Mouse (Mus musculus) NIH3T3 (cell line): ENCODE data around the gene Mrm3.

Experiments
- DNase-seq: peaks from one replicate; pipeline ENCODE4 v3.0.0-alpha.2; 2012; ENCODE audit warnings: low read depth

Mrm3 gene

DNA sequence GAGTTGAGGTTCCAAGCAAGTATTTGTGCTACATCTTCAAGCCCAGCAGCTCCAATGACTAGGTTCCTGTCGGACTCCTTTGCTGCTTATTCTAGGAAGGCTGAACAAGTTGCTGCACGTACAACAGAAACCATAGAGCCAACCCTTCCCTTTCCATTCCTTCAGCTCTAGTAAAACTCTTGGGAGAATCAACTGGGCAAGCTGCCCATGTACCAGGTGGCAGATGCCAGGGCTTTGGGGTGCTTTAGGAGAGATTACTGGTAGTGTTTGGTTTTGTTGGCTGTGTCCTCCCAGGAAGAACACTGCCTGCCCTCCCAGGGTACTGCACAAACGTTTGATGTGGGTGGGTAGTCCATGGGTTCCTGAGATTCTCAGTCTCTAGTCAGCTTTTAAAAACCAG is 8.5 kb downstream of the Mrm3 start:
- no peak for DNase-seq

DNA sequence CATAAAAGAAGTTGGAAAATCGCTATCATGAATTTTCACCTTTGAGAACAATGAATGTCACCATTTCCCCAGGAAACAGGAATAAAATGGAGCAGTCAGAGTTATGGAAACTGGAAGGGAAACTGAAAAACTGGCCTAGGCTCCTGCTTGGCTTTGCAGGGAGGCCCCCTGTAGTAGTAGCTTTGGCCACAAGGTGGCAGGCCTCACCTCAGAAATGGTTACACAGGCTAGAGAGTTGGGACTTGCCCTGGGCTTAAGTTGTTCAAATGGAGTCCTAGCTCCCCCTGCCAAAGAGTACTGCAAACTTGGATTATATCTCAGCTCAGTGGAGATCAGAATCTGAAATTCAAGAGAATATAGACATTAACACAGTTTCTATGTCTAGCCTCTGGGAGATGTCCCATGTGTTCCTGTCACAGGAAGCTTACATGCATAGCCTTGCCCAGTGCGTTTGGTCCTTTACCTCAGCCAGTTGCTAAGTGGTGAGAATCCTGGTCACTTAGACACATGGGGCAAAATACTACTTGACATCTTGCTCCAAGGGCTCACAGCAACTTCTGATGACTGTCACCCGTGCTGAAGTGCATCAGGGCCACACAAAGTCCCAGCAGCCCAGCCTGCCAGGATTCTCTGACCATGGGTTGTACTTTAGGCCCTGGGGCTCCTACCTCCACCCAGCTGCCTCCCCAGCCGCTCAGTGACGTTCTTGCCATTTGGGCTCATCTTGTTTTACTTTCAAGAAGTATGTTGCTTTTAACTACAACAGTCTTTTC is 9.8 kb downstream of the Mrm3 start:
- peak; percentile 91 for DNase-seq

DNA sequence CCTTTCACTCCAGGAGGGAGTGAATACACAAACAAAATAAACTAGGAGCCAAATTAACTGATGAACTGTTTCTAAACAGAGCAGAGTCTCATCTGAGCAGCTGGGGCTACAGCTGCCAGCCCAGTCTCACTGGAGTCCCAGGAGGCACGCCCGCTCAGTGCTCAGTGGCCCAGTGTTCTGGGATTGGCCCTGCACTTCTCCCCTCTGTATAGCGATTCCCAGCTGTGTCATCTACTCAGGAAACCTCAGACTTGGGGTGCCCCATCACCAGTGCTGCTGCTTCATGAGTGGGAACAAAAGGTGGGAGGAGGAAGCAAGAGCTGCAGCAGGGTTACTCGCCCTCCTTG is 10.4 kb downstream of the Mrm3 start:
- no peak for DNase-seq

DNA sequence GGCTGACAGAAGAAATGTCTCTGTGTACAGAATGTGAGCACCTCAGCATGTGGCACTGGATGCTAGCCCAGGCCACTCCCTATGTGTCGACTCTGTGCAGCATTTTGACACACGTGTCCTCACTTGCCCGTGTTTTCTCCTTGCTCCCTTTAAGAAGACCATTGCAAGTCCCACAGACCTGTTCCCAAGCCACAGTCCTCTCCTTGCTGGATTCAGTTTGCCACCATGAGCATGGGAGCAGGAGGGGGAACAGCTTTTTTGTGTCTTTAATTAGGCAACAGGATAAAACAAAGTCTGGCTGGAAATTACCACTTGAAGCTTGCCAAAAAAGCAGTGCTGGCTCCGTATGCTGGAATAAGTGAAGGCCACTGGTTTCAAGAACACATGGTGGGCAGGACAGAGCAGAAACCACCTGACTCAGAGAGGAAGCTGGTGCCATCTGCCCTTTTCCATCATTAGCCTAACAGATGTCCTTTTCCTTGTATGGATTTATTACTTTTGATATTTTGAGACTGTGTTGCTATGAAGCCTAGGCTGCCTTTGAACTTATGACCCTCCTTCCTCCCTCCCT is 12.0 kb downstream of the Mrm3 start:
- DNase-seq = no peak

DNA sequence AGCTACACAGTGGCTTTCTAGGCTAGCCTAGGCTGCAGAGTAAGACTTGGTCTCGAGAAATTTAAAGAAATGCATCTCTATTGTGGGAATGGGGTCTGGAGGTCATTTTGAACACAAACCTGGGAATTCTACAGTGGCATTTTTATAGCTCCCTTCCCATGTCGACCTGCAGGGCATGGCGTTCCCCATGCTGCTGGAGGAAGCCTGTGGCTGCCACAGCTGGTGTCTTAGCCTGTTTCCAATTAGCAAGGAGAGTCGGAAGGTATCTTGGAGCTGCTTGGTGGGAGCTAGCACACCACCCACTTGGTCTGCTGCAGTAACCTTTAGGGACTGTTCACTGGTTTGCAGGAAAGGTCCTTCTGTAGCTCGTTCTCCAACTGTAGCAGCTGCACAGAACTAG is 12.6 kb downstream of the Mrm3 start:
- no peak for DNase-seq

DNA sequence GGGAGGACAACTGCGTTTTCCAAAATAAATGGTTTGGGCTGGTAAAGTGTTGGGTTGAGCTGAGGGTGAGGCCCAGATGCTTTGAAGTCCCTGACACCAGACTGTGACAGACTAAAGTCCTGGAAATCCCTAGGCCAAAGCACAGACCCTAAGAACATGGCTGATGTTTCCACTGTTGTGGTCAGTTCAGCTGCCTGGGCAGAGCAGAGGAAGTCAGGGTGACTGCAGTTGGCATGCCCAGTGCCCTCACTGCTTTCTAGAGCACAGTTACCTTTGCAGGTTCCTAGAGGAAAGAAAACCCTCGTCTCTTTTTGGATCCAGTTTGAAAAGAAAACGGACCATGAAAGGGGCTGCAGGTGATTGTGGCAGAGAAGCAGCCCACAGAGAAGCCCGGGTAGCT is 13.9 kb downstream of the Mrm3 start:
- no peak for DNase-seq

DNA sequence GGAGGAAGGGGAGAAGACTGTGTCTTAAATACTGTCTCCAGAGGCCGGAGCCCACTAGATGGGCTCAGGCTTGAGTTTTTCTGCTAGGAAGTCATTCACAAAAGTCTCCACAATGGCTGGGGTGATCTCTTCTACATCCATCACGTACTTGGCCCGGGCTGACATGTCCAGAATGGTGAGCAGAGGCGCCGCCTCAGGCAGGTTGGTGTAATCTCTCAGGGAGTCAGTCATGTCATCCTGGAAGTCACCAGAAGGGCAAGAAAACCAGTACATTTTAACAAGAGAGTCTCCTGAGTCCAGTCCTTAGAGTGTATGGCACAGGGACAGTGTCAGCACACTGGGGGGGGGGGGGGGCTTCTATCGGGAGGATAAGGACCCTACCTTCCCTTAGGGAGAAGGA is 15.0 kb downstream of the Mrm3 start:
- DNase-seq = no peak

DNA sequence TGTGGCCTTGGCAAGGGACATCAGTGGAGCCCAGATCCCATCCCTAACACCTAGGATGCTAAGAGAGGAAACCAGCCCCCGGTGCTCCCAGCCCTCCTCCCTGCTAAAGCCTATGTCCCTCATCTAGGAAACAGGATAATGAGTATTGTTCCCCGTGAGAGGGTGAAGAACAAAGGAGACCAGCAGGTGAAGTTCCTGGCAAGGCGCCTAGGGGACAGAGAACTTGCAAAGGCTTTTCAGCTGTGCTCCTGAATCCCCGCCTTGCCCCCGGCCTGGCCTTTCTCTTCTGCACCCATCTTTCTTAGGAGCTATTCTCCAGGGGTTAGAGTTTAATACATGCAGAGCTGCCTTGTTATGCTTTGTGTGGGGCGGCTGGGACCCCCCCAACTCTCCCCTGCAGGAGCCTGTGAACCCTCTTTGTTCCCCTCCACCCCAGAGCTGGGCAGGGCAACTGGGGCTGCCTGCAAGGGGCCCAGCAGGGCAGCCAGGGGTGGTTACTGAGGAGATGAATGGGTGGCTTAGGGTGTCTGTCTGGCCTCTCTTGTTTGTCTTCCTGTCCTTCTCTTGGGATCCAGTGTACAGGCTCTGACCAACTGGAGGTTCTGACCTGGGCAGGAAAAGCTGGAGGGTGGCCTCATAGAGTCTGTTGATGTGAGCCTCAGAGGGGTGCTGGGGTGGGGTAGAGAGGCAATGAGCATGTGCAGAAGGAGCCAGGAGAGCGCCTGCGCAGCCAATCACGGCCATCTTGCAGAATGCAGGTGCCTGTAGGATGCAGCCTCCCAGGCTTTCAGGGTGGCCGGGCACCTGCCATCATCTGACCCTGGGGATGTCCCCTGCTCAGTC is 16.9 kb downstream of the Mrm3 start:
- no peak for DNase-seq

DNA sequence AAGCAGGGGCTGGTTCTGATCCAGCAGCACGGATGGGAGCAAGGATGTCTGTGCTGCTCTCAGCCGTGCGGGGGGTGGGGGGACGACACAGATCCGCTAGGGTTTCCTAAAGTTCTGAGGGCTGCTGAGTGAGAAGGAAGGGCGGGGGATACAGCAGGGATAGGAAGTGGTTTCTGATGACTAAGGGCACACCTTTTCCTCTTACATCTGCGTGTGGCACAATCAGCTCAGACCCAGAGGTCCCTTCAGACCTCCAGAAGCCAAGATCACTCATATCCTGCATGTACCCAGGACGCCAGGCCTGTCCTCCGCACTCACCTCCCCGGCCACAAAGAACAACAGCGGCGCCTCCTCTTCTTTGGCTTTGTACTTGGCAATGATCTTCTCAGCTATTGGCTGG is 17.7 kb downstream of the Mrm3 start:
- DNase-seq = no peak

DNA sequence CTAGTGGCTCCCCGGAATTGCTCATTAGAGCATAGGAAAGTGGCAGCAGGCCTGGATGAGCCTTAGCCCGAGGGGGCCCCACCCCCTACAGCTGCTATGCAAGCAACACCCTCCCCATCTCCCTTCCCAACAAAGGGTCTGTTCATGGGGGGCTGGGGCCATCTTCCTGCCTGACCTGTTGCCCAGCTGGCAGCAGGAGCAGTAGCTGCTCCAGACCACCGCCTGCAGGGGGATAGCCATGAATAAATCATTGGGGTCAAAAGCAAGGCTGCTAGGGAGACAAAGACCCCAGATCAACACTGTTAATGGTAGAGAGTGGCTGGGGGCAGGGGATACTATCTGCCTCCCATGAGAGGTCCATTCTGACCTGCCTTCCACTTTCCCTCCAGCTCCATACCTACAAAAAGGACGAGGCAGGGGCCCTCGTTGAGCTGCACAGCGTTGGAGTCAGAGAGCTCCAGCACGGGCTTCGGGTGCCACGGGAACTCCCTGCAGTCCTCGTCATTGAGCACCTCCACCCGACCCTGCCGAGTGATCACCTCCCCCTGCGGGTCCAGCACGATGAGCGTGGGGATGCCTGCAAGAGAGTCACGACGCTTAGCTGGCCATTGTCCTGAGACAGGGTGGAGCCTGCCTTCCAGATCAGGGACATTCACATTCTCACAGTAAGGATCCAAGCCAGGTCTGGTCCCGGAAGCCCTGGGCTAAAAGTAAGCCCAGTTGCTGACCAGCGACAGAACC is 19.3 kb downstream of the Mrm3 start:
- no peak for DNase-seq

DNA sequence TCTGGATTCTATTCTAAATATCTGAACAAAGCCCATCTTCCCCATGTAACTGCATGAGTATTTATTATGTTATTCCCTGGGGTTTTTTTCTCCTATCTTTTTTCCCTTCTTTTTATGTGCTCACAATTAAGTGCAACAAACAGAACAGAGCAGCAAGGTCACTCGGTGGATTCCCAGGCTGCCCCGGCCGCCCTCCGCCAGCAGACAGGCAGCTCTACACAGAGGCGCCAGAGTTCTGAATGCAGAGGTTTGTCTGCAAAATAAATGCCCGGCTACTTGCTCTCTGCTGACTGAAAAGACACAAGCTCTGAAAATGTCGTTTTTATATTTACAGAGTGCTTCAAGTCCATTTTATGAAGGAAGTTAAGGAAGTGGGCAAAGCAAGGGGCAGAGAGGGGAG is 24.0 kb downstream of the Mrm3 start:
- DNase-seq = no peak

DNA sequence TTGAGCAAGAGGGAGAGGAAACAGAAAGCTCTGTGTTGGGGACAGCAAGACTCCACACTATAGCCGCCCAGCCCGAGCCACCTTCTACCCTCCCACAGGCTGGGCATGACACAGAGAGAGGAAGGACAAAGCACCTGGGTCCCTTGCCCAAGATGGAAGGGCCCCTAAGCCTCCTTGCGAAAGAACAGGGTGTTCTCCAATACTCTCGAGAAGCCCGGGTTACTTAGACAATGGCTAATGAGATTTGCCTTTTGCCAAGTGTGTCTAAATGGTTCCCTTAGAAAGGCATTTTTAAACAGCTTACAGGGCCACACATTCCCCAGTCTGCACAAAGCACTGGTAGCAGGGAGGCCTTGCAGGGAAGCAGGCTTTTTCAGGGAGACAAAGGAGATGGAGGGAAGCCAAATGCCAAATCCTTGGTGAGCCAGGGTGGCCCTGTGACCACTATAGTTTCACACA is 24.5 kb downstream of the Mrm3 start:
- no peak for DNase-seq

DNA sequence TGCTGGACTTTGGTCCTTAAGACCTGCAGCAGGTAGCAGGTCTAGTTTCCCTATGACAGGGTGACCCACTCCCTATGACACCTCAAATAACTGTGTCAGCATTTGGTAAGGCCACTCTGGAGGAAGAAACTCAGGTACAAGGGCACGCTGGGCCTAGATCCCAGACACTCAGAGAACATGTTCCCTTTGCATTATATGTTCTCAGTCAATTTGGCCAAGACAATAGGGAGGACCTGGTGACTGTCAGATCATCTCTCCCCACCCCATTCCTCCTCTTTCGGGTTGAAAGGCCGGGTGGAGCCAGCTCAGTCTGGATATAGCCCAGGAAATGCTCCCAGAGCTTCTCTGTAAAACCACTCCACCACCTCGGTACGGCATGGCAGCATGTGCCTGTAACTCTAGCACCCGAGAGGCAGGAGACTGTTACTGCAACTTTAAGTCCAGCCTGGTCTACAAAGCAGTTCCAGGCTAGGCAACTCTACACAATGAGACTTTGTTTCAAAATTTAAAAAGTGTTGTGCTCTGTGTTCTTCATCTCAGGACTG is 25.1 kb downstream of the Mrm3 start:
- no peak for DNase-seq

DNA sequence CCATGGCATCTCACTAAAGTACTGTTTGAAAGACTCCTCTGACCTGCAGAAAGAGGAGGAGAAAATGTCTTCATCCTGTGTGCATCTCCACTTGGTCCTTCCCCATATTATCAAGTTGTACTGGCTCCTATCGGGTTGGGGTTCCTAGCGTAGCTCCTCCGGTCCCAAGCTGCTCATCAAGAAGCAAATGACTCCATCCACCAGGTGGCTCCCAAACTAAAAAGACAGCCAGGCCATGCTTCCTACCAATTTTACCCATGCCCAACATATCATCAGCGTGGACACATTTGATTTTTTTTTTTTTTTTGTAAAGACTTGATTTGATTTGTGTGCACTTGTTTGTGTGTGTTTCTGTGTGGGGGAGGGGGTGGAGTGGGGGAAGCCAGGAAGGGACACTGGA is 28.9 kb downstream of the Mrm3 start:
- DNase-seq = peak; percentile 71

DNA sequence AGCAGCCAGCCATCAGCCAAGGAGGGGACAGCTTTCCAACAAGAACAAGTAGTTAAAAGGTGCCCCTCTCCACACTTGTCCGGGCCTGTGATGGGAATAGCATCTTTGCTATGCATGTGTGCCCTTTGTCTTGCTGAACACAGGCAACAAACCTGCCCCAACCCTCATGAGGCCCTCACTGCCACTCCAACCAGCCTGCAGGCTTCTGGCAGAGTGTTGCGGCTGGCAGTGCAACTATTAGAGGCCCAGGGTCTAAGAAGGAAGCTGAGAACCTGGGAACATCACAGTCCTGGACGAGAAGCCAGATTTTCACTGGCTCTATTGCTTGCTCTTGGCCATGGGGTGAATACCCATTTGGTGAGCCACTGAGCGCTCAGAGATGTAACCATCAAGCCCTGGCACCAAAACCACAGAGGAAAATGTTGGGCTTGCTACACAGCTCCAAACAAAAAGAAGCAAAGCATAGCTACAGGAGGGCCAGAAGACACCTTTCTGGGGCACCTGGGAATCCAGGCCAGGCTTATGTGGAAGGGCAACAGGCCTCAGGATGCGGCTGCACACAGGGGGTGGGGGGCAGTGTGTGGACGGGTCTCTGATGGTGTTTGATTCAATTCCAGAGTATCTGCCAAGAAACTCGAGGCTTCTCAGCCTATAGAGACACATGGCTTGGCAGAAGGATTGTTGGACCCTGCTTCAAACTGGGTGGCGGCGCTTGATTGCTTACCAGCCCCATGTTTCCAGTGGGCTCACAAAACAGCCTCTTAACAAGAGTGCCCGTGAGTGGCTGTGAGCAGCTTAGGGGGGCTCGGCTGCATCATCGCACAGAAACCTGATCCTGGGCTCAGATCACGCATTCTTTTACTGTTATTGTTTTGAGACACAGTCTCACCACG is 35.7 kb downstream of the Mrm3 start:
- DNase-seq = peak; percentile 19

DNA sequence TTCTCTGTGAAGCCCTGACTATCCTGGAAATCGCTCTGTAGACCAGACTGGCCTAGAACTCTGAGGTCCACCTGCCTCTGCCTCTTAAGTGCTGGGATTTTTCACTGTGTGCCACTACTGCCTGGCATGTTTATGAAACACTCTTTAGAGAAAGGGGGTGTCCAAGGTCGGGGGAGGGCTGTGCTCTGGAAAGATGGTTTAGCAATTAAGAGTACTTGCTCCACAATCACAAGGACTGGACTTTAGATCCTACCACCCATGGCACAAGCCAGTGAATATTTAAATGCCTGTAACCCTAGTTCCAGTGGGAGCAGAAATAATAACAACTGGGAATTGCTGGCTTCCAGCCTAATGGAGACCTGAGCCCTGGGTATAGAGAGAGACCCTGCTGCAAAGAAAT is 36.5 kb downstream of the Mrm3 start:
- no peak for DNase-seq

DNA sequence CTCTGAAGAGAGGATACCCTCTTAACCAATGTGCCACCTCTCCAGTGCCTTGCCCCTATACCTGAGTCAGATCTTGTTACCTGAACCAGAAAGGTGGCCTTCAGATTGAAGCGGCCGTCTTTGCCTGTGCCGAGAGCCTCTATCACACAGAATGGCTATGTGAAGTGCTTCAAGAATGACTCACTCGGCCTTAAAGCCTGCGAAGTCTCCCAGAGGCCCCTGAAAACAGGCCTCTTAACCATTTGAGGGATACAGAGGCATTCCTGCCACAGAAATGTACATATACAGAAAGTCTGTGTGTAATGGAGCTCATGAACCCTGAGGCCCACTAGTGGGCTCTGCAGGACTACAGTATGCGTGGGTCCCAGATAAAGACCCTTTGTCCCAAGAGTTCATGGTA is 40.3 kb downstream of the Mrm3 start:
- DNase-seq = peak; percentile 52

DNA sequence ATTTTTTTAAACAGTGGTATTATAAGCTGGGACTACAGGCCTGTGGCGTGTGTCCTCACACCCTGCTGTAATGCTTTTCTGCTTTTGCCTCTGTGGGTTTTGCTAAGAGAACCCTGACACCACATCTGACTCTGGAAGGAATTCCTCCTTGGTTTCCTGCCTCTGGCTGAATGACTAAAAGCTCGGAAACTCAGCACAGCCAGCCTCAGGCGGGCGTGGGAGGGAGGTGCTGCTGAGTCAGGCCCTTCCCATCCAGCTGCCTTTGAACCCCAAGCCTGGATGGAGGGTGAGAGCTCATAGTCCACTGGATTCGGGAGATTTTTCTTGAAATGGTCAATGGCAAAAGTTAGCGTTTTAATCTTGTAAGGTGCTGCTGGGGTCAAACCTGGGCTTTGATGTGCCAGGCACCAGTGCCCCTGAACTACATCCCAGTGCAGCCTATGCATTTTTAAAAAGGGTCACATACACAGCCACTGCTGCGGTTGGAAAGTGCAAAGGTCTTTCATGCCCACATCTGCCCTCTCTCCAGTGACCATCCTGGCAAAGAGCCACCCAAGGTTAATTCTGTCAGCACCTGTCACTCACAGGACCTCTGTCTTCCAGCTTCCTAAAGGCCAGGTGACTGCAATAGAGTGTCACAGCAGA is 42.0 kb downstream of the Mrm3 start:
- peak; percentile 93 for DNase-seq

DNA sequence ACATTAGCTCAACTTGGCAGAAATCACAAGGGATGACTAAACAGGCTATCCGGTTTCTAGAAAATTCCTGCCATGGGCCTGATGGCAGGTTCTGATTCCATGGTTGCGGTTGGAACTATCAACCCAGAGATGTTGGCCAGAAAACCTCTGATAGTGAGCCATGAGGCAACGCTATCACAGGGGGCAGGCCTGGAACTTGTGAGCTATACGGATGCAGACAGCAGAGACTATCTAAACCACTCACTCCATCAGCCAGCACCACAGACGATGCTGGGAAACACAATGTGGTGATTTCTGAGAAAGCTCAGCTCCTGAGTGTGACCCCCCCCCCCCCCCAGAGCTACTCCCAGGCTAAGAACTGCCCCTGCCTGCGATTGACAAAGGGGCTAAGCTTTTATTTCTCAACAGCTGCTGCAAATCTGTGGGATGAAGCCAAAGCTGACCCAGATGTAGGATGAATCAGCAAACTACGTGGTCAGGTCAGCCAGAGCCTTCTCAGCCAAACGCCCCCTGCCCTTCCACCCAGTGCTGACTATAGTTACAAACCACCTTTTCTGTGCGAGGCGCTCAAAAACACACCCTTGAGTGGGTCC is 43.1 kb downstream of the Mrm3 start:
- DNase-seq = peak; percentile 91

DNA sequence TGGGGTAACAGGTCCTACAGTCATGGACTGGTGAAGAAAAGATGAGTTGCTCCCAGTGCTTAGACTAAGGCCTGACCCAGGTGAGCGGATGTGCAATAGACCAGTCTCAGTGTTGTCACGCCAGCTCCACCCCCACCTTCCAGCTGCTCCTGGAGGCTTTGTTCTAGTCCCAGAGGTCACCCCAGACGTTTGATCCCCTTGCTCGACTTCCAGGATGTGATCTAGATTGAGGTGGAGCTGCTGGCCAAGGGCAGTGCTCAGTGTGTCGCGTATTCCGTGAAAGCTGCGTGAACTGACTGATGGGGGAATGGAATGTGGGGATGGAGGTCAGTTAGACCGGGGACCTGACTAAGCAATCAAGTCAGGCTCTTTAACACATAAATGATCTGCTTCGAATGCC is 43.8 kb downstream of the Mrm3 start:
- no peak for DNase-seq
